Mouse (Mus musculus) retina, postnatal 1 day (tissue): Measurements from ENCODE around the gene Vps8.
A peak's percentile ranks its signal among the peaks of the same experiment; 100 is the strongest.

Experiments used
- DNase-seq: peaks from one replicate; pipeline ENCODE4 v3.0.0-alpha.2; 2012

Gene Vps8

DNA sequence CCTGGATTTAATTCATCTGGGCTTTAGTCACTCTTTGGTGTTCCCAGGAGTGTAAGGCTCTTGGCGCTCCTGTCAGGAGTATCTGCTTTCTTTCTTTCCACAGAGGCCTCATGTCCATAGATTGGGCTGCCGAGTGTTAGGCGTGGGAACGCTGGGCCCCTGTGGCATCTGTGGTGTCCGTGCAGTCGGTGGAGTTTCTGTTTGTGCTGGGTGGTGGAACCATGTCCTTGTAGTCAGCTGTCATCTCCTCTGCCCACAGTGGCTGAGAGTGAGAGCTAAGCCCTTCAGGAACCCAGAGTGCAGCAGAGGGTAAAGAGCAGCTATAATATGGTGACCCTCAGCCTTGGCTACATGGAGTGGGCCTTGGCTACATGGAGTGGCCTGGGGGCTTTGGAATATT is 140.4 kb downstream of the Vps8 start:
- no peak for DNase-seq

DNA sequence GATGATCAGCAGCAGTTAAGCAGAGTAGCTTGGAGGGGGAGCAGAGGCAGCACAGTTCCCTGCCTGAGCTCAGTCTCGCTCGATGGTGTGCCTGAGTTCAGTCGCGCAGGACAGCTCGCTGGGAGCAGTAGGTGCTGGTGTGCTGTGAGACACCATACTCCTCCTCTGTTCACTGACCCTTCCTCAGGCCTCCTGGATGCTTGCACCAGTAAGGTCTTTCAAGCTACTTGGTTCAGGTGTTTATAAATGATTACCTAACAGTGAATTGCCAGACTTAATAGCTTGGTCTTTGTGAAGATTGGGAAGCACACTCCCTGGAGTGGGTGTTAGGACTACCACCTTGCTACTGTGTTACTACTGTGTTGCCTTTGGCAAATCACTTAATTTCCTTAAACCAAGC is 144.2 kb downstream of the Vps8 start:
- no peak for DNase-seq

DNA sequence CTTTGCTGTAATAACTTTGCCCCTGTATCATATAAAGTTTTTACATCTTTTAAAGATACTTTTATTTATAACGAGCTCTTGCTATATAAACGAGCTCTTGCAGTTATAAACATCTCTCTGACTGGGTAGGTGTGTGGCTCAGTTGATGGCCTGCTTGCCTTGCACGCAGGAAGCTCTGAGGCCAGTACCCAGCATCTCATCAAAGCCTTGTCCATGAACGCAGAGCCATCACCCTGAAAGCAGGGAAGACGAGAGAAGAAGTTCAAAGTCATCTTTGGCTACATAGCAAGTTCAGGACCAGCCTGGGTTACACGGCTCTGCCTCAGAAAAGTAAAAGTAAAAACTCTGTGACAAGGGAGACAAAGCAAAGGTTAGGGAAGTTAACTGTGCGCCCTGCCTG is 147.0 kb downstream of the Vps8 start:
- no peak for DNase-seq

DNA sequence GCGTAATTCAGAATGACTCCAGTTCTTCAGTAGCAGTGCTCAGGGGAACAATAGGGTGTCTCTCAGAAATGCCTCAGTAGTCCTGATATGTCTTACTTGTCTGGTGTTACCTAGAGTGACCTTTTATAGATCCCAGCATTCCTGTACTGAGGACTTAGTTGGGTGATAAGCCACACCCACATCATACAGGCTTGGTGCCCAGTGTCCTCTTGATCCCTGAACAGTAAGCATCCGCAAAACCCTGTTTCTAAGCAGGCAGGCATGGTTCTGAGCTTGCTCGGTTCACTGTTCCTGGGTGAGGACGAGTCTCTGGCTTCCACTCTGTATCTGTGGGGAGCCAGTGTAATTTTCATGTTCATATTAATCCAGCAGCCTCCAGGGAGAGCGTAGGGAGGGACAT is 147.9 kb downstream of the Vps8 start:
- DNase-seq, result no peak

DNA sequence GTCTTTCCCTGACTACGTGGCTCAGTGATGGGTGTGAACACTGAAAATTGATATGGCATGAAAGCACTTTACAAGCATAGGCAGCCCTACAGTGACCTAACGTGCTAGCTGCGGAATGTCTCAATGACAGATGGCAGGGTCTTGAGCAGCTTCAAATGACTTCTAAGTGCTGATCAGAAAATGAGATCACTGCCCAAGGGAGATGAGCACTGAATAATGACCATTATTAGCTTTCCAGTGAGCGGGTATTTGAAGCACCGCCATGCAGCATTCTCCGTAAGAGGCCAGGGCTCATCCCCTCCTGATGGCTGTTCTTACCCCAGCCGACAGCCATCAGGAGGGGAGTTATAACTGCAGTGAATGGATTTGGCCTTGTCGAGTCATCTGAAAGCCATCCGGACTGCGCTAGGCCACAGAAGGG is 153.1 kb downstream of the Vps8 start:
- DNase-seq, result peak; percentile 30

GRCm38 (mm10) chr16:21589110-21589509 is 166.2 kb downstream of the Vps8 start:
- no peak for DNase-seq

GRCm38 (mm10) chr16:21590806-21591205 is 167.9 kb downstream of the Vps8 start:
- peak; percentile 20 for DNase-seq

- no peak for DNase-seq
These were observed 168.6 kb downstream of the Vps8 start for GRCm38 (mm10) chr16:21591511-21591910.

DNA sequence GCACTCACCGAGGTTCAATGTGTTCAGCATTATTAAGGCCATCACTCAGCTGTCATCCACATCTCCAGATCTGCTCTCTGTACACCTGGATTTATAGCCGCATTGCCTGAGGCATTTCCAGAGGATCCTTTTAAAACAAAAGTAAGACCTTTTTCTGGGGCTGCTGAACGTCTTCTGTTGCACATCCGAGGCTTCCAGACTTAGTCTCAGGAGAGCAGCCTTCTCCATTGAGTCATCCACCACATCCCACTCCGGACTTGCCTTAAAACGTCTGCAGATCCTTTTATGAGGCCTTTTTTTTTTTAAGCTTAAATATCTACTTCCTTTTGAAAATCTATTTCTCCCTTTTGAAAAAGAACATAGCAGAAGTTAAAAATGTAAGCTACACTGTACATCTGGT is 172.6 kb downstream of the Vps8 start:
- no peak for DNase-seq

- no peak for DNase-seq
These were observed 181.4 kb downstream of the Vps8 start for GRCm38 (mm10) chr16:21604354-21604753.

DNA sequence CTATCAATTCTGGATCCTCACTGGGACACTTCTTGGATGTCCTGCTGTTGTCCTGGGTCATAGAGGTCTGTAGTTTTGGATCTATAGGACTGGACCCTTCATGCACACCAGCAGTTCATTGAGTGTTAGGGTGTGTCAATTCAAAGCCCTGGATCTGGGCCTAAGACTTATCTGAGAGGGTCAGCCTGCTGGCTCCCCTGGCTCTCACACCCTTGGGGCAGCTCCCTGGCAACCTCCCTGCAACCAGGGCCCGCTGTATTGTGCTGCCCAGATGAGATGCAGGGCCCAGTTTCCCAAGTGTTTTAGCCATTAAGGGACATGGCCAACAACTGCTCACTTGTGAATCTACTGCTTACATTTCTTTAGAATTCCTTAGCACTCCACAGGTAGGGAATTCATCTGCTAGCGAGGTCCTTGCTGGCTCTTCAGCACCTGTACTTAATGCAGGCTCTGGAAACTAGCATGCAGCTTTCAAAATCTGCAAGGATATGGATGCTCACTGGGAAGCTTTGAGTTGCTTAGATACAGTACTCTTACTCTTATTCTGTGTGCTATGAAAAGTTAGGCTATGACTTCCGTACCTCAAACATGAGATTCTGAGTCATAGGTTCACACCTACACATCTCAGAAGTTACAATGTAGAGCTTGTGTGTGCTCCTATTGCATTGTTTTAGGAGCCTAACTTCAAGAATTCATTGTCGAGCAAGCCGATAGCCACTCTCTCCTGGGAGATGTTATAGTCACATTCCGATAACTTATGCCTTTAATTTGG is 183.5 kb downstream of the Vps8 start:
- no peak for DNase-seq

DNA sequence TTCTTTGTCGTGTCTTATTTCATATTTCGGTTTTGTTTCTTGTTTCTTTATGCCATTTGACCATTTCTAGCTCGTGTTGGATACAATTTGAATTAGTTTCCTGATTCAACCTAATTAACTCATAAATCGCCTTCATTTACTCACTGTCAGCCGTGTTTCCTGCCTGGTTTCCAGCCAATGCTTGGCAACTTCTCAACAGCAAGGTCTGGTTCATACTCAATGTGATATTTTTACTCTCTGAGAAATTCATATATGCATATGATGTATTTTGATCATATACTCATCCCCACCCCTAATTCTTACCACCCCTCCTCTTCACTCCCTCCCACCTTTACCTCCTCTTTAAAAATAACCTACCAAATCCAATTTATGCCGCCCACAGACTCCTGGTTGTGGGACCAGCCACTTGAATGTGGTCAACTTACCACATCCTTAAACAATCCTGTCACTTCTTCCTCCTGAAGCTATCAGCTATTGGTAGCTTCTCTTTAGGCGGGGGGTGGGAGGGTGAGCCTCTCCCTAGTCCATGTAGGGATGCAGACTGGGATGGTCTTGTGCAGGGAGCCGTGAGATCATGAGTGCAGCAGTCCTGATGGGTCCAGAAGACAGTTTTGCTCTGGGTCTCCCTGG is 184.2 kb downstream of the Vps8 start:
- DNase-seq, result no peak

GRCm38 (mm10) chr16:21607651-21608040 is 184.7 kb downstream of the Vps8 start:
- DNase-seq, result no peak

DNA sequence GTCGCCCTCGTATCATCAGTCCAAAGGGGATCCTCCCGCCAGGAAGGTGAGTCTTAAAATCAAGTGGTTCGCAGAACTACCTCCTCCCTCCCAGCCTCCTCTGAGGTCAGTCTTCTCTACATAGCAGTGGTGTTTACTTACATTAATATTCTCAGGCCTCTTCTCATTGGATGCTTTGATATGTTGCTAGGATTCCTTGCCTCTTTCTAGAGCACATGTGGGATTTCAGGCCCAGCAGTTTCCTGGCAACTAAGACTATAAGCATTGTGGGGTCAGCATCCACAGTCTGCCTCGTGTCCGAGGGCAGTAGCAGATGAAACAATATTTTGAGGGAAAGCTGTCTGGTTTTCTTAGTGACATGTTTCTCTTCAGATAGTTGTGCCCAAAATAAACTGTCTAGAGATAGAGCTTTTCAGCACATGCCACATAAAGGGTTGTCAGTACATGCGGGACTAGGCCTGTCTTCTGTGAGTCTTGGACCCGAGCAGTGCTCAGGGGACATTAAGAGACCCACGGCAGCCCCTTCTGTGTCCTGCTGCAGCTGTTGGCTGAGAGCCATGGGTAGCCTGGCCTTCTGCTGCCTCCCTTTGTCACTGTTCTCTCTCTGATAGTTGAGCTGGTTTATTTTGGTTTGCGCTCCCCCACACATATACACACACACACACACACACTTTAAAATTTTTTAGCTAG is 185.4 kb downstream of the Vps8 start:
- DNase-seq, result no peak

DNA sequence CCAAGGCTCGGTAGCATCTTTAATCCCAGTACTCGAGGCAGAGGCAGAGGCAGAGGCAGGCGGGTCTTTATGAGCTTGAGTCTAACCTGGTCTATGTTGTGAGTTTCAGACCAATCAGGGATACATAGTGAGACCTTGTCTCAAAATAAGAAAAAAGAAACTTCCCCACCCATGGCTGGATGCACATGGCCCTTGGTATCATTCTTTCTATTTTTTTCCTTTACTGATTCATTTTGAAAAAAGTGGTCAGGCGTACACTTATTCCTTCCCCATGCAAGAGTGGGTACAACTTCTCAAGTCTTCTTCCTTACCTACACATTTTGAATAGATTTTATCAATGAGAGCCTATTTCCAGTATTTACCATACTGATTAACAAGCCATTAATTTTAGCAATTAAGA is 187.6 kb downstream of the Vps8 start:
- no peak for DNase-seq

GRCm38 (mm10) chr16:21615802-21616201 is 192.9 kb downstream of the Vps8 start:
- peak; percentile 67 for DNase-seq

GRCm38 (mm10) chr16:21620630-21621029 is 197.7 kb downstream of the Vps8 start:
- DNase-seq, result no peak

GRCm38 (mm10) chr16:21625784-21626634 is 203.1 kb downstream of the Vps8 start:
- DNase-seq, result peak; percentile 76

DNA sequence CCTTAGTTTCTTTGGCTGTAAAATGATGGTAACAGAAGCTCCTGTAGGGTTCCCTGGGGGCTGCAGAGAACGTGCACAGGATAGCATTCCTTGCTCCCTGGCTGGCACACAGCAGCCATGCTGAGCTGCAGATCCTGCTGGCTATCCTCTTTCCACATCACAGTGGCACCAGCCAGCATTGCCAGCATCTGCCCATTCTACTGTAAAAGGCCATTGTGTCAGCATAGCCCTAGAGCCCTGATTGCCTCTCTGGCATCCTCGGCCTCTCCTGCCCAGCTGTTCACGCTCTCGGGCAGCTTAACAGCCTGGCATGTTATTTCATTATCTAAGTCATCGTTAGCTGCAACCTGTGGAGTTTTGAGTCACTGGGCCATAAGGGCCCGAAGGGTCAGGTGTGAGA is 204.3 kb downstream of the Vps8 start:
- peak; percentile 62 for DNase-seq

DNA sequence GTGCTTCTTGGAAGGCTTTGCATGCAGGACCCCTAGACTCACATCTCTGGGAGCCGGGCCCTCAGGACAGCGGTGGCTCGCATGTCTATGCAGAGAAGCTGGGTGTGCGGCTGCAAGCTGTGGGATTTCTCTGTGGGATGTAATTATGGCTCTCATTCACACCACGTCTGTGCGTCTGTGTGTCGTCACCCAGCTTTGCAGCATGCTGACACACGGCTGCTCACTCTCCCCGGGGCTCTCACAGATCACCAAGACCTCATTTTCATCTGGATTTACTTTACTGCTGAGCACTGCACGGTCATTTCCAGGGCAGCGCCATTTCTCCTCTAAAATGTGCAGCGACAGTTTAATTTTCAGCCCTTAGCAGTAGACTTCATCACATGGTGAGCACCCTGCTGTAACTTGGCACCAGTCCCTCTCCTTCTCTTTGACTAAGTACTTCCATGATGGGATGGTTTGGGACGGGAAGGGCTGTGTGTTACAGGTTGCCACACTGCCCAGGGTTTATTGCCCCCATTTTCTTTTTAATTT is 205.2 kb downstream of the Vps8 start:
- DNase-seq, result peak; percentile 35

DNA sequence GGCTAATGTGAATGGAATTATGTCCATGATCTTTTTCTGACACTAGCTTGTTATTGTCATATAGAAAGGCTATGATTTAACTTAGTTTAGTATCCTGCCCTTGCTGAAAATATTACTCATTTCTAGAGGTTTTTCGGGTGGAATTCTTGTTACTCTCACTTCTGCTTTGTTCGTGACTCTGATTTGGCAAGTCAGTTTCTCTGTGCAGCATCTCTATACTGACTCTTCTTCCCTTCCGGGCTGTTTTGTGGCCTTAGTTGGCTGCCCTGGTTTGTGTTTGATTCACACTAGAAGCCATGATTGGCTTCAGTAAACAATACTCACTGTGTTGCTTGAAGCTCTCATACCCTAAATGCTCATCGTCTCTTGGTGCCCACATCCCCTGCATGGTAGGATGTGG is 207.7 kb downstream of the Vps8 start:
- DNase-seq, result no peak

DNA sequence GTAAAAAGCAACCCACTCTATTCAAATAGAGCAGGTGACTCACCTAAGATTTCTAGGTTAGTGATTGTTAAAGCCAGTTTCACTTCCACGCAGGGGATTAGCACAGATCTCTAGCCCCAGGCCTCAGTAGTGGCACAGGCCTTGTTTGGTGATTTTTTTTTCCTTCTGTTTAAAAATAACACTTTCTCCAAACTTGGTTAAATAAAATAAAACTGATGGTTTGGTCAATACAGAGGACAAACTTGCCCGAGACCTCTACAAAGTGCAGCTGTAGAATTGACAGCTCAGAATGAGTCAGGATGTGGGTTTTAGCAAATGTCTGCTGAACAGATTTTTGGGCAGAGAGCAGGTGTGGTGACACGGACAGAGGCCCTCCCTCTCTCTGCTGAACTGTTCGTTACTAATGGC is 208.9 kb downstream of the Vps8 start:
- no peak for DNase-seq

DNA sequence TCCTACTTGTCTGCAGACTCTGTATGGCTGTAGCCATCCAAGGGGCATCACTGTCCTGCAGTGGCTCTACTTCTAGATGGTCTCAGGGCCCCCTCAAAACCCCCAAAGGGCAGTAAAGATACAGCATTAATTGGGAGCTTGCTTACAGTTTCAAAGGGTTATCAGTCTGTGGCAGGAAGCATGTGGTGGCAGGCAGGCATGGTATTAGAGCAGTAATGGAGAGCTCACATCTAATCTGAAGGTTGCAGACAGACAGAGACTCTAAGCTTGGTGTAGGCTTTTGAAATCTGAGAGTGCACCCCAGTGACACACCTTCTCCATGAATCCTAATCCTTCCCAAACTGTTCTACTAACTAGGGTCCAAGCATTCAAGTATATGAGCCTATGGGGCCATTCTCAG is 211.5 kb downstream of the Vps8 start:
- no peak for DNase-seq
